Mouse (Mus musculus): ENCODE results near the gene Adh4.
"Not testable (repeated sequence)": the region's sequence is repeated elsewhere in the genome, so short reads cannot be mapped to it uniquely, and the experiment has no call there.

The Adh4 gene

DNA sequence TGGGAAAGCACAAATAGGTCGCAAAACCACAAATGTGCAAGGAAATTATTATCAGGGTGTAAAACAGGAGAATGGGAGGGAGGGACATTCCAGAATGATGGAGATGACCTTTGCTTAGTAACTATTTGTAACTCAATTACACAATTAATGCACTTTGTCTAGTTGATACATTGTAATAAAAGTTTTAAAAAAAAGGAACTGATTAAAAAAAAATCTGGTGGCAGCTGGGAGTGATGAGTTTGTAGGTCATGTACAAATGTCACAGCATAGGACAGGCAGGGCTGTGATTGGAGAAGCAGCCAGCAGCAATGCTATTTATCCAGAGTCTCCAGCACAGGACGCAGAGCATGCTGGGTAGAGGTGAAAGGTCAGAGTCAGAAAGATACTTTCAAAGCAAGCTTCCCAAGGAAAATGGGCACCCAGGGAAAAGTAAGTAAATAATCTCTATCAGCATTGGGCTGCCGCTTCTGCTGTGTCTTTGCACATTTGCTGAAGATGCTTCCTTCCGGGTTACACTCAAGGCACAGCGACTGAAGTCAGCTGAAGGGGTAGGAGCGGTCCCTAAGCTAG, at the start of gene Adh4:
Gene Adh4, plus strand, starts transcription at position 346 of the 570 bp plus-strand sequence.
- no peak for DNase-seq (ENCODE audit: low spot score in 2 of 2)

DNA sequence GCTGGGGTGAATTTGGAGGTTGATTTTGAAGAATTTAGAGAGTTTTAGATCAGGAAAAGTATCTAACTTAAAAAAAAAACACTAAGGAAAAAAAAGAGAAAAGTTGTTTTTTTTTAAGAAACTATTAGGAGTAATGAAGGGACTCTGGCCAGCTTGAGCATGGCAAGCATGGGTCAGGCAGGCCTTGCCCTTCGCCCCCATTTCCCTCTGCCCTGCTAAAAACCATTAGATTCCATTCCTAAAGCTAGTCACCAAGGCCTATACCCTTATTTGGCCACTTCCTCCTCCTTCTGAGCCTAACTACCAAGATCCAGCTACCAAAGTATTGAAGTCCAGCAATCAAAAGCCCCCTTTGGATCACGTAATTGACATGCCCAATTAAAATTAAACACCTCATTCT, 49.1 kb upstream of the Adh4 start:
- no peak for DNase-seq (ENCODE audit: low spot score in 2 of 2)

DNA sequence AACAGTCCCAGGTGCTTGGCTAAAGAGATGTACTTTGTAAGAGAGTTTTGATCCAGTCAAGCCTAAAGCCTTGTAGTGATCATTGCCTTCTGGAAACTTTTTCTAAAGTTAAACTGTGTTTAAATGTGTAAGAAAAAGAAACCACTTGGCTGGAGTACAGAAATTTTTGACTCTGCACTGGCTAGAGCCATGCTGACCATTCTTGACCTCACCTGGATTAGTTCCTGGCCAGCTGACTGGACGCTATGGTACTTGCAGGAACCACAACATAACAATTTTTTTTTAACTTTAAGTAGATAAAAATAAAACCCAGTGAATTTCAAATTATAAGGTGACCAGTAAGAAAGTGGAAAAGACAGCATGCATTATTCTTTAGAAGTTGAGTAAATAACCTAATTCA, 45.7 kb upstream of the Adh4 start:
- no peak for DNase-seq (ENCODE audit: low spot score in 2 of 2)

DNA sequence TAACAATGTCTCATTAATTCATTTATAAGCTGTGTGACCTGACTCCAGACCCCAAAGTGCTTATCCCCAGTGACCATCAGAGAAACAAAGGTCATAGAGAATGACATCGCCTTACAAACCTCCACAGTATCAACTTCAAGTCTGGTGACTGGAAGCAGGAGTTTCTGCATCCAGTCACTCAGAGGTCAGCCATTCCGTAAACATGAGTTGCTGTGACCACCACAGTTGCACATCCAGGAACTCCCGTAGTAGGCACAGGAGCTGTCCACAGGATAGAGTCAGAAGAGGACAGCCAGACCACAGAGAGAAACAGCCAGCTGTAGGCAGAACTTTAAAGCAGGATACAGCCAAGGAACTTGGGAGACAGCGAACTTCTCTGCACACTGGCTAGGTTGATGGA, 45.0 kb upstream of the Adh4 start:
- DNase-seq (ENCODE audit: low spot score in 2 of 2) = not testable (repeated sequence)

DNA sequence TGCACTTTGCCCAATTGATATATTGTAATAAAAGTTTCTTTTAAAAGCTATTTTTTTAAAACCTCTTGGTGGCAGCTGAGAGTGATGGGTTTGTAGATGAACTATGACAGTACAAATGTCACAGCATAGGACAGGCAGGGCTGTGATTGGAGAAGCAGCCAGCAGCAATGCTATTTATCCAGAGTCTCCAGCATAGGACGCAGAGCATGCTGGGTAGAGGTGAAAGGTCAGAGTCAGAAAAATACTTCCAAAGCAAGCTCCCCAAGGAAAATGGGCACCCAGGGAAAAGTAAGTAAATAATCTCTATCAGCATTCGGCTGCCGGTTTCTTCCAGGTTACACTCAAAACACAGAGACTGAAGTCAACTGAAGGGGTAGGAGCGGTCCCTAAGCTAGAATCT, 41.3 kb upstream of the Adh4 start:
- no peak for DNase-seq (ENCODE audit: low spot score in 2 of 2)

DNA sequence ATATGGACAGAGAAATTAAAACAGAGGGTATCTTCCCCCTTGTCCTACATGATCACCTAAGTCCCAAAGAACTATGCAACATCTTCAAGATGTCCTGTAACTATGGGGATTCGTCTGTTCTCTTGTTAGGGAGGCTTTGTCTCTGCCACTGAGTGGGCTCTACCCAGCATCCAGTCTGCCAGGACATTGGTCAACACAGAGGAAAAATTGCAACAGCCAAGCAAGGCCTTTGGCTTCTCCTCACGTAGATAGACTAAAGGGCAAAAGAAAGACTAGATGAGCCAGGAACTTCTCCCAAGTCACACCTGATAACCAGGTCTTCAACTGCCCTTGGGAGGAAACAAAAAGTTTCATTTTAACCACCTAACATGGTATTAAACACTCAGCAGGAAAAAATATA, 40.1 kb upstream of the Adh4 start:
- DNase-seq (ENCODE audit: low spot score in 2 of 2) = no peak

DNA sequence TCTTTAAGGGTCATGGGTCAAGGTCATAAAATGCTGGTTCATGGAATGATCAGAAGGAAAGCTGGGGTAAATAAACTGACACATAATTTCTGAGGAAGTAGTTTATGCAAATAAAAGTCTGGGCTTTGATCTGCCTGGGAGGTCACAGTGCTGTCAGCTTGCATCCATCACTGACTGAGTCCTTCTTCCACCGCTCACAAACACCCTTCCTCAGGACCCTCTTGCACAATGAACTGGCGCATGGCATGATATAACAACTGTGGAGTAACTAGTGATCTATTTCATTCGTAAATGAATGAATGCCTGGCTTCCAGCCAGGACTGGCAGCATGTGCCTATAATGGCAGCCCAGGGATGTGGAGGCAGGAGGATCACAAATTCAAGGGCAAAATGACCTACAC, 34.1 kb upstream of the Adh4 start:
- no peak for DNase-seq (ENCODE audit: low spot score in 2 of 2)

DNA sequence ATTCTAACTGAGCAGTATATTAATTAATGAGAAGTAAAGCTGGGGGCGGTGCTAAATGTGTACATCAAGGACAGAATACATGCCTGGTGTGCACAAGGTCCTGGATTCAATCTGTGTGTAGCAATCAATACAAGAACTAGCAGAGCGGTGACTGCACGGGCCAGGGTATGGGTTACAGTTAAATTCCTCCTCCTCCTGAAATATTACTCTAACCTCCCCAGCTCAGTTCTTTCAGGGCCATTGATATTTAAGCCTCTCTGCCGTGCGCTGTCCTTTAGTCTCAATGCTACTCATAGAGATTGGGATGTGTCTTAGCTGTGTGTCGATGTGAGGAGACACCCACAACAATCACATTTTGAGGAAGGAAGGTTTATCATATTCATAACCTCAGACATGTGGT, 28.1 kb upstream of the Adh4 start:
- no peak for DNase-seq (ENCODE audit: low spot score in 2 of 2)

DNA sequence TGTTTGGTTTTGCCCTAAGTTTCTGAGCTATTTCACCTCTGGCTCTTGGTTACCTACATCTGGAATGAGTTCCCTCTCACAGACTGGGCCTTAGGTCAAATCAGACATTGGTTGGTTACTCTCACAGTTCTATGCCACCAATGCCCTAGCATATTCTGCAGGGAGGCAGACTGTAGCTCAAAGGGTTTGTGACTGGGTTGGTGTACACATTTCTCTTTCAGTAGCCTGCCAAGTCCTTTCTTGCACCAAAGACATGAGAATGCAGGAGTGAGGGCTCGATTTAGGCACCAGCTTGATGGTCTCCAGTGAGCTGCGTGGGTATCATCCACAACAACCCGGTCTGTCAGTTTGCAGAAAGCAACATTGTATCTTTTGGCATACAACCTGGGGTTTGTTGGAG, 10.4 kb upstream of the Adh4 start:
- no peak for DNase-seq (ENCODE audit: low spot score in 2 of 2)

DNA sequence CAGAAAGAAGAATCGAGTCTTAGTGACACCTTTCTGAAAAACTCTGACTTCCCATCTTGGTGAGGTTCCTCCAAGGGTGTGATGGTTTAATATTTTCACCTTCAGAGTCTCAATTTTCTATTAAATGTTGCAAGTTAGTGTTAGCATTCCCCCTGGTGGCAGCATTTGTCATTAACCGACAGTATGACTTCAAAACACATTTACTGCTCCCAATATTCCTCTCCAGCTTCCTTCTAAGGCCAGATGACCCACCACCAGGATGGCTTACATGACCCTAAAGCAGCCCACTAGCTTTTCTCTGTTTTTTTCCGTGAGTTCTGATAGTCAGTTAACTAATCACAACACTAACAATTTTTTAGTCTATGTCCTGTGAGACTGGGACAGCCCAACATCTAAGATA, 9.9 kb upstream of the Adh4 start:
- no peak for DNase-seq (ENCODE audit: low spot score in 2 of 2)

DNA sequence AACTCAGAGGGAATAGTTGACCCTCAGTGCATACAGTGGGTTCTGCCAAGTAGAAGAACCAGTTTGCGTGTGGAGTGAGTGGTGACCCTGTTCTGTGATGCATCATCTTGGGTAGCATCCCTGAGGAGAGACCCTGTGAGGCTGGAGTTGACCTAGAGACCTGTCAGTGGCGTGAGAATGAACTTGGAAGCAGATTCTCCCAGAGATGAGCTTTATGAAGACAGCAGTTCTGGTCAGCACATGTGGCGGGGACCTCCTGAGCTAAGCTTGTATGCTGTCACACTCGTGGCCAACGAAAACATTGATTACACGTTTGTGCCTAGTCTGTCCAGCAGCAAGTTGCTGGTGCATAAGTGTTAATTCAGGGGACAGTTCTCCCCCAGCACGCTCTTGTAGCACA, 9.4 kb upstream of the Adh4 start:
- DNase-seq (ENCODE audit: low spot score in 2 of 2) = no peak

DNA sequence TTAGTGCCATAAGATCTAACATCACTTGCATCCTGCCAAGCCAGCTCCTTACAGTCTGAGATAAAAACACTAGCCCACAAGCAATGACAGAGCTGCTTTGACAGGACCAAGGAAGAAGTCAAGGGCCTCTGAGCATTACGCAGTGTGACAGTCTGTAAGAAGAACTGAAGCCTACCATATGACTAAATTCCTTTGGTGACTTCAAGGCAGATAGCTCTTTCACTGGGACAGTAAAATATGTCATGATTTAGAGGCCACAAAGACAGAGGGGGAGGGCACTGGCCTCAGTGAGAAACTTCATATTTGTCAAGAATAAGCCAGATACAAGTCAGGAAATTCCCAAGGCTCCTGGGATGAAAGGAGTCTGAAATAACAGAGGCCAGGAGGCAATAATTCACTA, 7.3 kb upstream of the Adh4 start:
- no peak for DNase-seq (ENCODE audit: low spot score in 2 of 2)

DNA sequence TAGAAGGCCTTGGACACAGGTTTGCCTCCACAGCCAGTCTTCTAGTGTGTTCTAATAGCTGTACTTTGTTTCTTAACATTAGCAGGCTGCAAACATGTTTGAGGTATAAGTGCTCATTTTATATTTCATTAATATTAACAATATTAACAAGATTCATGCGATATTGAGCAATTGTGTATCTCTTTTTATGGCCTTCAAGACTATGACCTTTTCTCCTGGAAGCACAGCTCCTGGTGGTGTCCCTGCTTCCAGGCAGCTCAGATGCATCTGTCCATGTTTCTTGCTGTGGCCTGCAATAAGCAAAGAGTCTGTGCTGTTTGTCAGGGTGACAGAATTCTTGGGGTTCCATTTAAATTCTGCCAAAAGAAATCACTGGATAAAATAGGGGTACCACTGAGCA, 5.7 kb upstream of the Adh4 start:
- DNase-seq (ENCODE audit: low spot score in 2 of 2) = no peak

DNA sequence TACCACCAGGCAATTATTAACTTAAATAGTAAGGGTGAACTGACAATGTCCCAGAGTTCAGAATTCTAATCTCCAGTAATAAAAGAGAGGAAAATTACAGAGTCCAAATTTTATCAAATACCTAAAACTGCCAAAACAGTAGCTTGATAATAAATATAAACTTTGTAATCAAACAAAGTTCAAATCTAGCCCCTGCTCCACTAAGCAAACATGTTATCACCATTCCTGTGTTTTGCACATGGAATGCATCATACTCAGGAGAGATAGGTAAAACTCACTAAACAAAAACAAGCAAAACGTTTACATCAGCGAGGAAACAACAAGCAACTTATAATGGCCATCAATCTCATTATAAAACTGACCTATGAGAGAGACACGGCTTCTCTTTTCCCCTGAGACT, 5.1 kb upstream of the Adh4 start:
- DNase-seq (ENCODE audit: low spot score in 2 of 2) = no peak

DNA sequence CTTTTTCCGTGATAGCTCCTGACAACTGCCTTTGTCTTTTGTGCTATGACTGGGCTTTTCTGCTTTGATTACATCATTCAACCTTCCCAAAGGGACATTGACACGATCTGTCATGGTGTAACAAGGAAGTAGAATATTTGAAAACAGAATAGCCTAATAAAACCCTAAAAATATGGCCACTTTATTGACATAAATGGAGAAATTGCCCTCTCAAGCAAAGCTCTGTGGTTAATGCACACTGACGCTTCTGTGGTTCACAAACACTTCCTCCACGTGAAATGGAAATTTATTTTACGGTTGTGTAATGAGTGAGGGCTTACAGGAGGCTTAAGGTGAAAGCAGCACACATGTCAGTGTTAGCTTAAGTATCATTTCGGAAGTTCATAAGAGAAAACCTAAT, 4.1 kb downstream of the Adh4 start:
- no peak for DNase-seq (ENCODE audit: low spot score in 2 of 2)

DNA sequence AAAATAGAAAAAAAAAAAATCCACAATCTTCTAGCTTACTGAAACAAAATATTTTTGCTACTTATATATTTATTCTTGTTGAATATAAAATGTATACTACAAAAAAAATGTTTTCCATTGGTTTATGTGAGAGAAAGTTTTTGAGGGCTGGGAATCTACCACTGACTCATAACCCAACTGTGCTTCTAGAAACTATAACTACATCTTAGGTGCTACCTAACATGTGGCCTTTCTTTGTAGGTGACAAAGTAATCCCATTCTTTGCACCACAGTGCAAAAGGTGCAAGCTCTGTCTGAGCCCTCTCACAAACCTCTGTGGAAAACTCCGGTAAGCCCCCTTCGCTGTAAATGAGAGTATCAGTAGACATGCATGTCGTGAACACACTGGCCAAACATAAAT, 5.1 kb downstream of the Adh4 start:
- DNase-seq (ENCODE audit: low spot score in 2 of 2) = no peak

DNA sequence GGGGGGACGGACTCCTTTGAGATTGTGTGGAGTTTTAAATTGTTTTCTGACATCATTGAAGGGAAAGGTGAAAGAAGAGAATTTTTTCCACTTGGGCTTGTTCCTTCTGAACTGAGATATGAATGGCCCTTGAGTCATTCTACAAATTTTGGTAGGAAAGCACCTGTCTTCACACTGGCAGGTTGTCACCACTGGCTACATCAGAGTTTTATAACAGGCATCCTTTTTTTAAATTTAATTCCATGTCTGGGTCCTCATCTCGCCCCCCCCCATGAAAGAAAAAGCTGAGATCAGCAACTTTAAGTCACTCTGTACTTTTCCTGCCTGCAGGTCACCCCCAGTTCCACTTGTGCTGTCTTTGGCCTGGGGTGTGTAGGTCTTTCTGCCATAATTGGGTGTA, 8.4 kb downstream of the Adh4 start:
- no peak for DNase-seq (ENCODE audit: low spot score in 2 of 2)

DNA sequence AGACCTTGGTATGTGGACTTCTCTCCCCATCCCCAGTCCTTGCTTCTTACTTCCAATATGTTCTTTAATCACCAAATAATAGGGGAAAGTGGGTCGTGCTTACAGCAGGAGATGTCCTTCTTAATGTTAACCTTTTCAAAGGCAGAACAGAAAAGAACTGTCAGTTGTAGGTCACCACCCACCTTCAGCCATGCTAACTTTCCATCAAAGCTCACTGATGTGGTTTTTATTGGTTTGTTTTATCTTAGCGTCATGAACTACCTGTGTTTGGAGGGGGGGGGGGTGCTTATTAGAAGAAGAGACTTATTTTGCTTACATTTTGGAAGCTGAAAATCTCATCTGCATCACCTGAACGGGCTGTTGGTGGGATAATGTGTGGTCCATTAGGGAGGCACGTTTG, 9.0 kb downstream of the Adh4 start:
- no peak for DNase-seq (ENCODE audit: low spot score in 2 of 2)

DNA sequence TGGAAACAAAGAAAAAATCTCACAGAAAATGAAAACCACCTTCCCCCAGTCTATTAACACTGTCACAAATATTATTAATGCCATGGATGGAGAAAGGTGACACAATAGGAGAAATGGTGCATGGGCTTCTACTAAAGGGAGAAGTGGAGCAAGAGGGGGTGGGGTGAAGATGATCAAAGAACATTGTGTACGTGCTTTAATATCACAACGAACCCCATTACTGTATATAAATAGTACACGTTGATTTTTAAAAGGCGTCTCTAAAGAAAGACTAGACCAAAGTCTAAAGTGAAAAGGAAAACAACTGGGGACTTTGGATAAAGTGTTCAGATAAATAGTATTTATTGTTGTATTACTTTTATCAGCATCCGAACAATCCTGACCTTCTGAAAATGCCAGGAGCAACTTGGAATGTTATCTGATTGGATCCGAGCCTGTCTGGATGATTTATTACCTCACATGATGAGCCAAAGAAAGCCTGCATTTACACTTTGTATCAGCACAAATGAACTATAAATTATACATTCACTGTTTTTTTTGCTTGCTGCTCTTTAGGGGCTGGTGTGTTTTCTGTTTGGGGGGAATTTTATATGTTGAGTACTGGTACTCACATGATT, 15.2 kb downstream of the Adh4 start:
- DNase-seq (ENCODE audit: low spot score in 2 of 2) = no peak

DNA sequence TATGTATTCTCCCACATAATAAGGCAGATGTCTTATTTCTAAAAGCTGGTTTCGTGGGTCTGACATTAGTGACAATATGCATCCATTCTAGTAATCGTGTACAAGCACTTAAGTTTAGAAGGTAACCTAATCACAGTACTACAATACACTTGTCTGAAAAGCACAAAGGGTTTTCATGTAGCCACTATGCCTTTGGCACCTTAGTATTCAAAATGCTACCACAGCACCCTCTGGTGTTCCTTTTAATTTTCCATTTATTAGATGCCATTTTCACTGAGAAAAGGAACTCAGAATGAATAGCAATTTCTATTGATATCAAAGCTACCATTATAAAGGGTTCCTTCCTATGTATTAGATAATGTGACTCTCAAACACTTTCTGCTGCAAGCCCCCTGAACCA, 16.6 kb downstream of the Adh4 start:
- no peak for DNase-seq (ENCODE audit: low spot score in 2 of 2)

DNA sequence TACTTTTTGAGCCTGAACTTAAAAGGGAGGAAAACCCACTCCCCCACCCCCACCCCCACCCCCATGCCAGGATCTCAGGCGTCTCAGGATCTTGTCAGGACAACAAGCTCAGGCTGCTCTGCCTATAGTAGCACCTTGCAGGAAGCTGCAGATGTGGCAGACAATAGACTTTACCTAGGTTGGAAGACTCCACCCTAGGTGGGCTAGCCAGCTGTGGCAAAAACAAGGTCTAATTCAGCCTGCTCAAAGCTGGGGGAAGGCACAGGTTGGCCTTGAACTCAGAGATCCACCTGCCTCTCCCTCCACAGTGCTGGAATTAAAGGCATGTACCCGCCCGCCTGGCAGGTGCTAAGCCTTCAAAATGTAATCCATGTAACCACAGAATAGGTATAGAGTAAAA, 23.4 kb downstream of the Adh4 start:
- DNase-seq (ENCODE audit: low spot score in 2 of 2) = no peak

DNA sequence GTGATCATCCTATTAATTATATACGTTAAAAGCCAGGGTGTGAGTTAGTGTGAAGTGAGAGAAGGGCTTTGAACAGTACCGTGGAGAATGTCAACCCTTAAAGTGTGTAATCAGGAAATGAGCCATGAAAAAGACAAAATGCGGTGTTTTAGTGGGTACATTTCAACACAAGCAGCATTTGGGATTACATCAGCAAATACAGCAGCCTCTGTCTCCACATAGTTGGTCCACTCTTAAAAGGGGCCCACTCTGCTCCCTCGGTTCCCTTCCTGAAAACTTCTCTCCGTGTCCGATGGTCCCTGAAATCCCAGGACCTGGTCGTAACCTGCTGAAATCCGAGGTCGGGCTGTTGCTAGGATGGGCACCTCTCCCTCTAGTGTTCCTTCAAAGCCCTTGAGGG, 26.9 kb downstream of the Adh4 start:
- no peak for DNase-seq (ENCODE audit: low spot score in 2 of 2)

DNA sequence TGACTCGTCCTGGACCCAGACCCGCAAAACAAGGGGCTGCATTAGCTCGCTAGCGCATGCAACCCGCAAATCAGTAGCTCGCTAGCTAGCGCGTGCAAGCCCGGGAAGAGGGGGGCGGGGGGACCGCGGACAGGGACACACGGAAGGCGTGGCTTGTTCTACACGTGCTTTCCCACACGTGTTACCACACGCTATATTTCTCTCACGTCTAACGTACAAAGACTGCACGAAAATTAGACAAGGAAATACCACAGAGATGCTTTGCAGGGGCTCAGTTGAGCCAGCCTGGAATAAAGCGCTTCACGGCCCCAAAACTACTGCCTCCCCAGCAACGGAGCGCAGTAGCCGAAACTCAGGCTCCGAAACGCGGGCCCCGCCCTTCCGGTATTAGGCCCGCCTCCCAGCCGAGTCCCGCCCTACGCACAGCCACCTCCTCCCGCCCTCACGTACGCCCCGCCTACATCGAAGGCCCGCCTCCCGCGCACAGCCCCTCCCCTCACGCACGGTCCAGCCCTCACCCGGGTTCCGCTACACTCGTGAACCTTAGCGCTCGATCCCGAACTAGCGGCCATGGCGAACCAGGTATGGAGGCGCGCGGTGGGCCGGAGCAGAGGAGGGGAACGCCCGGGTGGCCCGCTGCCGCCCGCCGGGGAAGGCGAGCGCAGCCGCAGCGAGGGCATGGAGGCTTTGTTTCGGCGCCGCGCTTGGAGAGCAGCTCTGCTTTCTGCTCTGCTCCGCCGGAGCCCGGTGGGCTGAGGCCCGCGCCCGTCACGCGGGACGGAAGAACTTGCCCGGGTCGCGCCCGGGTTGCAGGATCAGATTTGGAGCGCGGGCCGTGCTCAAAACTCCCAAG, 27.6 kb downstream of the Adh4 start, which contains the start of gene Adh5:
Gene Adh5, plus strand, starts transcription at position 482 of the 853 bp plus-strand sequence.
- DNase-seq (ENCODE audit: low spot score in 2 of 2) = peak; percentile 89
